Mouse (Mus musculus) adrenal gland, postnatal 10 days (tissue): ENCODE measurements around the gene Nudt8. TPM values are rescaled to one million over a fixed set of nuclear protein-coding genes. Genes with fewer than 3 reads are reported as not detected.
A peak's percentile ranks its signal among the peaks of the same experiment; 100 is the strongest.
"Not testable (repeated sequence)": the region's sequence is repeated elsewhere in the genome, so short reads cannot be mapped to it uniquely, and the experiment has no call there.

ENCODE experiments used
- DNase-seq: peaks from one replicate; pipeline ENCODE4 v3.0.0; 2021; ENCODE audit warnings: mixed read lengths
- total RNA-seq, 2 experiments: library from RNA; stranded (reverse); gene quantifications; 2 replicates each; pipeline ENCODE4 v1.2.3; 2021

The Nudt8 gene
- total RNA-seq, 2 experiments from 2014 or later, result 39.4 to 40.5 TPM

- no peak for DNase-seq
These were observed 14.4 kb downstream of the Nudt8 start for GRCm38 (mm10) chr19:4014802-4015201.

GRCm38 (mm10) chr19:4015635-4016034, 15.3 kb downstream of the Nudt8 start:
- no peak for DNase-seq

- DNase-seq, result no peak
These were observed 17.7 kb downstream of the Nudt8 start for GRCm38 (mm10) chr19:4017921-4018587.

- DNase-seq, result peak; percentile 86
These were observed 18.6 kb downstream of the Nudt8 start for GRCm38 (mm10) chr19:4018743-4019583.

- no peak for DNase-seq
These were observed 22.8 kb downstream of the Nudt8 start for GRCm38 (mm10) chr19:4023185-4023584.

GRCm38 (mm10) chr19:4027576-4027975, 27.2 kb downstream of the Nudt8 start:
- DNase-seq, result no peak

- no peak for DNase-seq
These were observed 32.3 kb downstream of the Nudt8 start for GRCm38 (mm10) chr19:4032668-4033067.

GRCm38 (mm10) chr19:4033298-4033697, 32.9 kb downstream of the Nudt8 start:
- DNase-seq, result no peak

- DNase-seq, result no peak
These were observed 33.4 kb downstream of the Nudt8 start for GRCm38 (mm10) chr19:4033742-4034141.

- no peak for DNase-seq
These were observed 36.1 kb downstream of the Nudt8 start for GRCm38 (mm10) chr19:4036327-4037045.

GRCm38 (mm10) chr19:4037154-4037787, 36.9 kb downstream of the Nudt8 start:
- DNase-seq, result not testable (repeated sequence)

GRCm38 (mm10) chr19:4037788-4038232, 37.4 kb downstream of the Nudt8 start, which contains the start of gene Gstp1:
TSS of gene Gstp1 (minus strand) at chr19:4037985.
- DNase-seq, result peak; percentile 93

- not testable (repeated sequence) for DNase-seq
These were observed 40.6 kb downstream of the Nudt8 start for GRCm38 (mm10) chr19:4040941-4041340.

- not testable (repeated sequence) for DNase-seq
These were observed 41.1 kb downstream of the Nudt8 start for GRCm38 (mm10) chr19:4041500-4041899.

- peak; percentile 24 for DNase-seq
These were observed 41.7 kb downstream of the Nudt8 start for GRCm38 (mm10) chr19:4042124-4042523.

- not testable (repeated sequence) for DNase-seq
These were observed 43.7 kb downstream of the Nudt8 start for GRCm38 (mm10) chr19:4044109-4044508.

- DNase-seq, result peak; percentile 79
These were observed 45.8 kb downstream of the Nudt8 start, which contains the start of gene Gstp2 for GRCm38 (mm10) chr19:4045966-4046865. TSS of gene Gstp2 (minus strand) at chr19:4046023.

GRCm38 (mm10) chr19:4046866-4047254, 46.5 kb downstream of the Nudt8 start:
- no peak for DNase-seq

GRCm38 (mm10) chr19:4047859-4048258, 47.5 kb downstream of the Nudt8 start:
- peak; percentile 91 for DNase-seq

GRCm38 (mm10) chr19:4049069-4049468, 48.7 kb downstream of the Nudt8 start:
- not testable (repeated sequence) for DNase-seq

- no peak for DNase-seq
These were observed 50.6 kb downstream of the Nudt8 start for GRCm38 (mm10) chr19:4051016-4051415.
